Mouse (Mus musculus): ENCODE results near the gene Trim40. TPM values are rescaled to one million over a fixed set of nuclear protein-coding genes. Genes with fewer than 3 reads are reported as not detected.

Trim40 gene
- polyA plus RNA-seq, 1 experiment from 2014 or later, result 0.06 TPM

GRCm38 (mm10) chr17:36851627-36852026 is 38.3 kb downstream of the Trim40 start:
- peaks cover 55% of the 10 kb centered on the region for H3K36me3 ChIP-seq
- no peaks in the 10 kb centered on the region for H3K9me3 ChIP-seq
- H3K4me3 ChIP-seq, result no peak overlapping the region
- no peaks in the 10 kb centered on the region for H3K4me1 ChIP-seq (replicated peaks)
- H3K27ac ChIP-seq (replicated peaks), result no peak overlapping the region
- no peak for ATAC-seq (ENCODE audit: low FRiP score, low read depth)
- no peak overlapping the region for H3K9ac ChIP-seq
- no peaks in the 10 kb centered on the region for H3K27me3 ChIP-seq
- WGBS, result 96% methylated on average over 5 of the region's 5 CpGs
- H3K4me2 ChIP-seq, result no peak overlapping the region

GRCm38 (mm10) chr17:36851200-36851599 is 38.7 kb downstream of the Trim40 start:
- WGBS, result 91% methylated on average over 5 of the region's 5 CpGs

GRCm38 (mm10) chr17:36849992-36850391 is 39.9 kb downstream of the Trim40 start:
- no peak overlapping the region for H3K27ac ChIP-seq (replicated peaks)
- no peaks in the 10 kb centered on the region for H3K9me3 ChIP-seq
- no peak for ATAC-seq (ENCODE audit: low FRiP score, low read depth)
- H3K4me1 ChIP-seq (replicated peaks), result no peaks in the 10 kb centered on the region
- 89% methylated on average over 2 of the region's 2 CpGs for WGBS
- no peak overlapping the region for H3K9ac ChIP-seq
- H3K27me3 ChIP-seq, result no peaks in the 10 kb centered on the region
- peaks cover 41% of the 10 kb centered on the region for H3K36me3 ChIP-seq
- no peak overlapping the region for H3K4me3 ChIP-seq
- H3K4me2 ChIP-seq, result no peak overlapping the region

More at GRCm38 (mm10) chr17:36851200-36851599, 38.7 kb downstream of the Trim40 start:
- ATAC-seq (ENCODE audit: low FRiP score, low read depth), result no peak
- no peak overlapping the region for H3K27ac ChIP-seq (replicated peaks)
- no peaks in the 10 kb centered on the region for H3K9me3 ChIP-seq
- H3K4me3 ChIP-seq, result no peak overlapping the region
- H3K36me3 ChIP-seq, result peaks cover 51% of the 10 kb centered on the region
- H3K27me3 ChIP-seq, result no peaks in the 10 kb centered on the region
- H3K9ac ChIP-seq, result no peak overlapping the region
- no peaks in the 10 kb centered on the region for H3K4me1 ChIP-seq (replicated peaks)
- H3K4me2 ChIP-seq, result no peak overlapping the region

- Histone ChIP-seq H3K27me3 (no peaks in the 10 kb centered on the region), H3K9me3 (no peaks in the 10 kb centered on the region), H3K36me3 (peaks cover 30% of the 10 kb centered on the region), H3K9ac (no peak overlapping the region), H3K27ac (replicated peaks) (no peak overlapping the region), H3K4me3 (no peak overlapping the region), H3K4me2 (no peak overlapping the region), H3K4me1 (replicated peaks) (no peaks in the 10 kb centered on the region)
- WGBS, result 82% methylated on average over 5 of the region's 5 CpGs
- ATAC-seq (ENCODE audit: low FRiP score, low read depth), result no peak
Observed at GRCm38 (mm10) chr17:36848911-36849310, 41.0 kb downstream of the Trim40 start.

GRCm38 (mm10) chr17:36844725-36845124 is 45.2 kb downstream of the Trim40 start:
- H3K9ac ChIP-seq, result no peak overlapping the region
- ATAC-seq (ENCODE audit: low FRiP score, low read depth), result no peak

GRCm38 (mm10) chr17:36844286-36844719 is 45.6 kb downstream of the Trim40 start:
- no peaks in the 10 kb centered on the region for H3K27me3 ChIP-seq
- H3K27ac ChIP-seq (replicated peaks), result no peak overlapping the region
- H3K4me1 ChIP-seq (replicated peaks), result no peaks in the 10 kb centered on the region
- H3K4me3 ChIP-seq, result no peak overlapping the region
- H3K9ac ChIP-seq, result no peak overlapping the region
- 0 out of 2 replicates have a peak, but pooled peaks cover 3% of the 10 kb centered on the region for H3K36me3 ChIP-seq
- no peaks in the 10 kb centered on the region for H3K9me3 ChIP-seq
- H3K4me2 ChIP-seq, result no peak overlapping the region
- ATAC-seq (ENCODE audit: low FRiP score, low read depth), result no peak

More at GRCm38 (mm10) chr17:36844725-36845124, 45.2 kb downstream of the Trim40 start:
- Histone ChIP-seq H3K9me3 (no peaks in the 10 kb centered on the region), H3K4me1 (replicated peaks) (no peaks in the 10 kb centered on the region), H3K4me2 (no peak overlapping the region), H3K27ac (replicated peaks) (no peak overlapping the region), H3K36me3 (0 out of 2 replicates have a peak, but pooled peaks cover 3% of the 10 kb centered on the region), H3K4me3 (no peak overlapping the region), H3K27me3 (no peaks in the 10 kb centered on the region)
- 61% methylated on average over 1 of the region's 1 CpGs for WGBS

- Histone ChIP-seq H3K4me1 (replicated peaks) (peaks cover 6% of the 10 kb centered on the region), H3K27ac (replicated peaks) (no peak overlapping the region), H3K9ac (no peak overlapping the region), H3K27me3 (no peaks in the 10 kb centered on the region), H3K4me3 (no peak overlapping the region), H3K9me3 (no peaks in the 10 kb centered on the region), H3K36me3 (0 out of 2 replicates have a peak, but pooled peaks cover 3% of the 10 kb centered on the region), H3K4me2 (no peak overlapping the region)
- WGBS, result 77% methylated on average over 7 of the region's 7 CpGs
- ATAC-seq (ENCODE audit: low FRiP score, low read depth), result no peak
Observed at GRCm38 (mm10) chr17:36843696-36844095, 46.2 kb downstream of the Trim40 start.

GRCm38 (mm10) chr17:36840961-36841445 is 48.9 kb downstream of the Trim40 start:
- Histone ChIP-seq H3K9ac (no peak overlapping the region), H3K9me3 (no peaks in the 10 kb centered on the region), H3K4me1 (replicated peaks) (peaks cover 25% of the 10 kb centered on the region), H3K4me2 (no peak overlapping the region), H3K4me3 (no peak overlapping the region), H3K36me3 (no peaks in the 10 kb centered on the region), H3K27ac (replicated peaks) (no peak overlapping the region), H3K27me3 (no peaks in the 10 kb centered on the region)
- ATAC-seq (ENCODE audit: low FRiP score, low read depth), result no peak

- H3K27ac ChIP-seq (replicated peaks), result no peak overlapping the region
Observed at GRCm38 (mm10) chr17:36839931-36840330, 50.0 kb downstream of the Trim40 start.

GRCm38 (mm10) chr17:36839001-36839400 is 50.9 kb downstream of the Trim40 start:
- no peak for ATAC-seq (ENCODE audit: low FRiP score, low read depth)
- WGBS, result 87% methylated on average over 5 of the region's 5 CpGs
- H3K9me3 ChIP-seq, result no peaks in the 10 kb centered on the region
- no peak overlapping the region for H3K27ac ChIP-seq (replicated peaks)
- H3K4me1 ChIP-seq (replicated peaks), result peaks cover 27% of the 10 kb centered on the region
- no peak overlapping the region for H3K4me3 ChIP-seq
- no peaks in the 10 kb centered on the region for H3K36me3 ChIP-seq
- no peaks in the 10 kb centered on the region for H3K27me3 ChIP-seq
- no peak overlapping the region for H3K9ac ChIP-seq
- no peak overlapping the region for H3K4me2 ChIP-seq

More at GRCm38 (mm10) chr17:36839931-36840330, 50.0 kb downstream of the Trim40 start:
- no peaks in the 10 kb centered on the region for H3K36me3 ChIP-seq
- 85% methylated on average over 3 of the region's 3 CpGs for WGBS
- no peaks in the 10 kb centered on the region for H3K27me3 ChIP-seq
- H3K9me3 ChIP-seq, result no peaks in the 10 kb centered on the region
- H3K4me2 ChIP-seq, result no peak overlapping the region
- peaks cover 27% of the 10 kb centered on the region for H3K4me1 ChIP-seq (replicated peaks)
- ATAC-seq (ENCODE audit: low FRiP score, low read depth), result no peak
- no peak overlapping the region for H3K9ac ChIP-seq
- H3K4me3 ChIP-seq, result no peak overlapping the region

- no peaks in the 10 kb centered on the region for H3K27me3 ChIP-seq
- no peaks in the 10 kb centered on the region for H3K36me3 ChIP-seq
- peak within 1 kb of the TSS; percentile 96 for H3K27ac ChIP-seq (replicated peaks)
- no peaks in the 10 kb centered on the region for H3K9me3 ChIP-seq
- H3K4me3 ChIP-seq, result peak within 1 kb of the TSS; percentile 92
- under 1% methylated on average over 40 of the region's 58 CpGs for WGBS
- peak; percentile 99 for ATAC-seq (ENCODE audit: low FRiP score, low read depth)
- peak within 1 kb of the TSS; percentile 74 for H3K4me2 ChIP-seq
- H3K9ac ChIP-seq, result peak within 1 kb of the TSS; percentile 89
- H3K4me1 ChIP-seq (replicated peaks), result peaks cover 27% of the 10 kb centered on the region
Observed at GRCm38 (mm10) chr17:36836874-36837647, 52.9 kb downstream of the Trim40 start, which contains the start of gene Trim26. Gene Trim26 (plus strand): TSS chr17:36837134.

- Histone ChIP-seq H3K4me3 (peak overlapping the region; percentile 92), H3K27ac (replicated peaks) (peak overlapping the region; percentile 96), H3K4me1 (replicated peaks) (peaks cover 27% of the 10 kb centered on the region), H3K9ac (peak overlapping the region; percentile 89), H3K4me2 (peak overlapping the region; percentile 74), H3K36me3 (no peaks in the 10 kb centered on the region), H3K27me3 (no peaks in the 10 kb centered on the region), H3K9me3 (no peaks in the 10 kb centered on the region)
- ATAC-seq (ENCODE audit: low FRiP score, low read depth), result peak; percentile 20
- 18% methylated on average over 3 of the region's 3 CpGs for WGBS
Observed at GRCm38 (mm10) chr17:36836427-36836812, 53.5 kb downstream of the Trim40 start.
